Mouse (Mus musculus) left cerebral cortex, adult 2 months (tissue): ENCODE data around the gene Bms1. TPM values are rescaled to one million over a fixed set of nuclear protein-coding genes. Genes with fewer than 3 reads are reported as not detected.

Source experiments
- DNase-seq, 2 experiments: peaks; one replicate each; pipeline ENCODE4 v3.0.0; 2021 to 2022; ENCODE audit warnings: low spot score in 2 of 2, mixed read lengths in 1 of 2; ENCODE audit errors: extremely low spot score in 1 of 2
- H3K27ac ChIP-seq: fragments of 200-600 bp; 2 replicates; pipeline ENCODE4 v1.8.1; 2022
- H3K4me3 ChIP-seq: fragments of 200-600 bp; 2 replicates; pipeline ENCODE4 v1.8.1; 2022
- CTCF ChIP-seq: fragments of 200-600 bp; IDR thresholded peaks from 2 replicates; pipeline ENCODE4 v1.8.1; 2022; ENCODE audit warnings: antibody characterized with exemption, mild to moderate bottlenecking, moderate library complexity
- intact Hi-C: fragments of 180-260 bp; cut with DNase I; formaldehyde crosslinking; loops from one replicate; pipeline ENCODE4 v1.15.1; 2025
- microRNA-seq, 2 experiments: library from miRNA; unstranded; fragments of <30 nt; microRNA quantifications; one replicate each; pipeline ENCODE4 v1.2.0; 2021
- total RNA-seq, 2 experiments: library from RNA; stranded (reverse); gene quantifications; 2 replicates each; pipeline ENCODE4 v1.2.3; 2021

Gene Bms1
- total RNA-seq, 2 experiments from 2014 or later = 28.7 to 31.2 TPM

DNA sequence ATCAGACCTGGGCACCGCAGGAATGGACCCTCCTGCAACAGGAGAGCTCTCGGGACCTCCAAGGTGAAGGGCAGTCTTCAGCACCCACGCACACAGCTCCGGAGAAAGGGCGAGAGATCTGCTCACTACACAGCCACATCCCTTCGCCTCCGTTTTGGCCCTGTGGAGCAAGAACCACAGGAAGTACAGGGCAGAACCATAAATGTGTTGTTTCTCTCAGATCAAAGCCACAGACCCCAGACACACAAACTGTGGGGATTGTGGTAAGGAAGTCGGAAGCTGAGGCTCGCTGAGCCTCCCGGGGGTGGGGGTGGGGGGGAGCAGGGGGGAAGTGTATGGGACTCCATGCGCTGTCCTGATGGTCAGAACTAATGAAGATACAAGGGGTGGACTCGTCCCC, 68.9 kb downstream of the Bms1 start:
- TF ChIP-seq CTCF = no peak
- H3K27ac ChIP-seq = no peak overlapping the region
- no peak for DNase-seq
- no peak overlapping the region for H3K4me3 ChIP-seq
- intact Hi-C loops = no loop called here

DNA sequence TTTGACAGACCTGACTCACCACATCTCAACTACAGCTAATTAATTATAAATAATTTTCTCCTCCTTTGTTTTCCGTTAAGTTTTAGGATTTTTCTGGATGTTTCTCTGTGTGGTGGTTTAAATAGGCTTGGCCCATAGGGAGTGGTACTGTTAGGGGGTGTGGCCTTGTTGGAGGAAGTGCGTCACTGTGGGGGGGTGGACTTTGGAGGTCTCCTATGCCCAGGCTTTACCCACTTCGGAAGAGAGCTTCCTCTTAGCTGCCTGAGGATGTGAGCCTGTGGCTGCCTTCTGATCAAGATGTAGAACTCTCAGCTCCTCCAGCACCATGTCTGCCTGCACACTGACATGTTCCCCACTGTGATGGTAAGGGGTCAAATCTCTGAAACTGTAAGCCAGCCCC, 71.1 kb downstream of the Bms1 start:
- intact Hi-C loops = no loop called here
- TF ChIP-seq CTCF = no peak
- DNase-seq = no peak

DNA sequence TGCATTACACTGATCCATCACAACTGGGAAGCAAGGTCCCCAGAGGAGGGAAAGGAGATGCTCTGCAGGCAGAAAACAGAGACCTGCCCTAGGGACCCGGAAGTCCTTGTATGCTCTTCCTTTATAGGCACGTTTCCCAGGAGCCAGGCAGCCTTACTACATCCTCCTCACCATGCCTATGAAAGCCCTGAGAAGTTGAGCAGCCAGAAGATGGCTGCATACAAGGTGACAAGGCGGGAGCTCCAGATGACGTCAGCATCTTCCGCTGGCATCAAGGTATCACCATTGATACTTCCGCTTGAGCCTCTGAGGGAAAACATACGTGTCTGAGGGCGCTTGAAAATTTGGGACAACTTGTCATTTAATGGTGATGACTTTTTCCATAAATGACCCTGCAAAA, 72.0 kb downstream of the Bms1 start:
- Histone ChIP-seq H3K27ac (no peak overlapping the region), H3K4me3 (no peak overlapping the region)
- intact Hi-C loops = no loop called here
- DNase-seq = no peak
- no peak for TF ChIP-seq CTCF

More for the DNA sequence above, 71.1 kb downstream of the Bms1 start:
- Histone ChIP-seq H3K4me3 (no peak overlapping the region), H3K27ac (no peak overlapping the region)

DNA sequence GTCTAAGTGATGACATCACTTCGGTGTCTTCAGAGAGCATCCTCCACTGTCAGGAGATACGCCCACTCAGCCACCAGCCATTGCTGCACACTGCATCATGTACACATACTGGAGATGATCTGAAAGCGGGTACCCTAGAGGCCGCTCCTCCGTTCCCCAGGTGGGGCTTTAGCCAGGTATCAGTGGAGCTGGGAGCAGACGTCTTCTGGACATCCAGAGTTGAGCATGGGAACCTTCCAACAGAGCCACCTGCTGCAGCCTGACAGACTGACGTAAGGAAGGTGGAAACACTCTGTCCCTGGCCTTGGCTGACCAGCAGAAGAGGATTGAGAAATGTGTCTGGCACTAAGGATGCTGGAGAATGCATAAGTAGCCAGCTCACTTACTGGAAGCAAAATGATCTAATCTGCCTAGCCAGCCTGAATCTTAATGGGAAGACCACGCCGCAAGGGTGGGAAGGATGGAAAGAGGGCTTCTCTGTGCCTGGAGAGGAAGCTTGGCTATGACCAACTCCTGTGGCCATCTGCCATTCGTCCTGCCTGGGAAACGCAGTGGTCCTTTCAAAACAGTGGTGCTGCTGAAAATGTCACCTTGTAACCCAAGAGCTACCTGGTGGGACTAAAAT, 77.3 kb downstream of the Bms1 start:
- Histone ChIP-seq H3K27ac (no peak overlapping the region), H3K4me3 (no peak overlapping the region)
- intact Hi-C loops = no loop called here
- DNase-seq = no peak
- no peak for TF ChIP-seq CTCF

DNA sequence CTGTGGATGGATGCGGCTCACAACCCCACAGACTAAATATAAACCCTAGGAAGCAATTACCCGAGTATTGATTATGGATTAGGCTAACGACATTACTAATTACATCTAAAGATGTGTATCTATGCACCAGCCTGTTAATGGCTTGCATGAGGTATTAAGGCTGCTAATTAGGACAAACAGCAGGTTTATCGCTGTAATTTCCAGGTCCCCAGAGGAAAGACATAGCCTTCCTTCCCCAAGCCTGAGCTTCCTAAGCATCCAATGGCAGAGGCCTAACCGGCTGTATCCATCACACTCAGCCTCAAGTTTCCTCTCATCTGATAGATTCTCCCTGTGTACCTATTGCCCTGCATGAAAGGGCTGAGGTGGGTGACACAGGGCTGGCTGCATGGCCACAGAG, 81.6 kb downstream of the Bms1 start:
- no peak for TF ChIP-seq CTCF
- intact Hi-C loops = no loop called here
- DNase-seq = no peak
- Histone ChIP-seq H3K4me3 (no peak overlapping the region), H3K27ac (no peak overlapping the region)

DNA sequence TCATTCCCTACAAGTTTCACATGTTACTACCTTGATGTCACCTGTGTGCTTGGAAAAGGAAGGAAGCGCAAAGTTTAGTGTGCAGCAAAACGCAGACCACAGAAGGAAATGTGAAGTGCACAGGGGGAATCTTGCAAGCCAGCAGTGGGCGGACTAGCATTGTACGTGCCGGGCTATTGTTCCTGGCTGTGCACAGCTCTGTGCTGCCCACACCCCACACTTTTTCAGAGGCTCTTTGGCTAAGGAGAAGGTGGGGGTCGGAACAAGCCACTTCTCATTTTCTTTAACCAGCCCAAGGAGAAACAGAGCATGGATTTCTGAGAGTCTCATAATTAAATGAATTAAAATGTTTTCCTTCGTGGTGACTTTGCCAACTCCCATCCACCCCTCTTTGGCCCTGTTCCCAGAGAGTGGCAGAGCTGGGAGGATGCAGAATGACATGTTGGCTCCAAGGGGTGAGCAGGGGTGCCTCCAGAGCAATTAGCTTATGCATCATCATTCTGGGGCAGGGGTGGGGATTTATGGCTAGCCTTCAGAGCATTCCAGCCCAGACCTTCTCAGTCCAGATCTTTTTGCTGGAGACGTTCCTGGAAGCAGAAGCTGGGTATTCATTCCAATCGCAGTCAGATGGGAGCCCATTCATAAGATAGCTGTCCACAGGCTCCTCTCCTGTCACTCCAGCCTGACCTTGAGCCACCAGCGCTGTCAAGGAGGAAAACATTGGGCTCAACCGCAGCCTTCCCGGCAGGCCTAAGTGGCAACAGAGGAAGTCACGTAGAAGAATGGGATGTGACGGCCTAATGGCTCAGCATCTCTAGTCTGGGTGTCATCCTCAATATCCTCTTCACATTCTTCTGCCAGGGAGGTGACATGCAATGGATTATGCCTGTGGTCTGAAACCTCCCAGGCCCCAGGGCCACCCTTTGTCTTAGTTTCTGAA, 82.5 kb downstream of the Bms1 start:
- intact Hi-C loops = no loop called here
- Histone ChIP-seq H3K4me3 (no peak overlapping the region), H3K27ac (no peak overlapping the region)
- DNase-seq = peak in 1 of 2 experiments; percentile 23
- no peak for TF ChIP-seq CTCF

DNA sequence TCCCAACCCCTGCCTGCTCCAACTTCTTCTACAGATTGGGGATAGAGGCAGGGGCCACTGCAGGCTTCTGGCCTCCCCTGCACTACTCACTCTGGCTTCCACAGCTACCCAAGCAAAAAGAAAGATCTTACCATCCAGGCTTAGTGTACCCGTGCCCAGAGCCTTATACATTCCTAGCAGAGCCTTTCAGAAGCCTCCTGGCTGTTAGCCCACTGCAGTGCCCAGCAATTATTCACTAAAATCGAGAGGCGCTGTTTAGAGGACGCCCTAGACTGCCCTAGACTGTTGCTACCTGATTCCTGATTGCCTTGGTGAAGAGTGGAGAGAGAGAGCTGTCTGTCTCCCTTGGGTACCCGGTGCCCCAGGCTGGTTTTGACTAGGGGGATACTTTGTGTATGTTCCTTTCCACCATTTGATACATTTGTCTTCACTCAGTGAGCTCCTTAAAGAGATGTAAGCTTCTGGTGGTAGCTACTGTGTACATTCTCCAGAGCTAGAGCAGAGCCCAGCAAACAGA, 83.3 kb downstream of the Bms1 start:
- no peak for DNase-seq
- no peak for TF ChIP-seq CTCF
- Histone ChIP-seq H3K27ac (no peak overlapping the region), H3K4me3 (no peak overlapping the region)
- intact Hi-C loops = no loop called here

DNA sequence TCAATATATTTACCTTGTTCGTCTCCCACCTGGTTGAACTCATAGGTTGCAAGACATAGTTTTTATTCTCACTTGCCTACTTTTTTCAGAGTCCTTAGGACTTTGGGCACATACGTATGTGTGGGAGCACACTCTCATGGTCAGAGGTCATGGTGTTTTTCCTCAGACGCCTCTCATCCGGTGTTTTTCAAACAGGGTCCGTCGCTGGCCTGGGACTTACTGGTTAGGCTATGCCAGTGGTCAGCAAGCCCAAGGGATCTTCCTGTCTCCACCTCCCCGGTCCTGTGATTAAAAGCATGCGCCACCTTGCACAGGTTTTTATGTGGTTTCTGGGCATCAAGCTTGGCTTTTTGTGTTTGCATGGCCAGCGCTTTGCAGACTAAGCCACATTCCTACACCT, 85.4 kb downstream of the Bms1 start:
- DNase-seq = no peak
- intact Hi-C loops = no loop called here
- TF ChIP-seq CTCF = no peak
- Histone ChIP-seq H3K27ac (no peak overlapping the region), H3K4me3 (no peak overlapping the region)

Small RNA genes within 50 kb of the gene (microRNA-seq; reads per million reads assigned to microRNA genes)
- 0 reads per million in 2 experiments for gene Gm25953

Other genes with a start within 250 kb of the Bms1 start
- 1 to 10 TPM; 3.4 to 5.2 TPM for gene Ret, start 221.8 kb downstream of the Bms1 start, total RNA-seq
- 10 to 100 TPM; 18.1 to 19.5 TPM for gene Zfp248, start 36.1 kb upstream of the Bms1 start, total RNA-seq
- 10 to 100 TPM; 16.8 to 19.3 TPM for gene Zfp9, start 59.8 kb upstream of the Bms1 start, total RNA-seq
- 10 to 100 TPM; 11.8 to 12.8 TPM for gene Ankrd26, start 142.8 kb upstream of the Bms1 start, total RNA-seq